Mouse (Mus musculus) testis, adult 2 months (tissue): Measurements from ENCODE around the gene Wnt3a.

Experiments
- CTCF ChIP-seq: fragments of 200-500 bp; IDR thresholded peaks from 2 replicates; pipeline ENCODE4 v1.5.1; 2012; ENCODE audit warnings: low read depth, mild to moderate bottlenecking, inconsistent platforms, low read length, moderate library complexity; ENCODE audit not compliant: control insufficient read depth, insufficient read depth, insufficient replicate concordance
- POLR2A ChIP-seq: fragments of 200-500 bp; IDR thresholded peaks from 2 replicates; pipeline ENCODE4 v1.6.1; 2012; ENCODE audit warnings: low read depth, mild to moderate bottlenecking, inconsistent platforms, low read length, moderate library complexity; ENCODE audit not compliant: control insufficient read depth

GRCm38 (mm10) chr11:59265154-59265813, 25.3 kb downstream of the Wnt3a start:
- TF ChIP-seq CTCF (no peak), POLR2A (no peak)
